Mouse (Mus musculus) neural tube, embryonic 14.5 days (tissue): ENCODE data around the gene Ugt1a6b. TPM values are rescaled to one million over a fixed set of nuclear protein-coding genes. Genes with fewer than 3 reads are reported as not detected.

Experiments used
- ATAC-seq: fragments of 200-750 bp; cut with Nextera tagmentation; 2 replicates; pipeline ENCODE4 v1.8.0; 2017; ENCODE audit warnings: low read depth, mild to moderate bottlenecking, moderate TSS enrichment, moderate library complexity
- H3K27ac ChIP-seq: fragments of 300-500 bp; sonication (generic); 2 replicates; pipeline ENCODE4 v1.5.1; 2014; ENCODE audit warnings: low read depth, mild to moderate bottlenecking, control low read depth, low read length, moderate library complexity, mixed read lengths
- H3K27me3 ChIP-seq: fragments of 300-500 bp; sonication (generic); 2 replicates; pipeline ENCODE4 v1.6.1; 2014; ENCODE audit warnings: low read length; ENCODE audit not compliant: control insufficient read depth, insufficient read depth
- H3K36me3 ChIP-seq: fragments of 300-500 bp; sonication (generic); 2 replicates; pipeline ENCODE4 v1.6.1; 2014; ENCODE audit warnings: low read length, mixed read lengths; ENCODE audit not compliant: control insufficient read depth, insufficient read depth
- H3K4me1 ChIP-seq: fragments of 300-500 bp; sonication (generic); 2 replicates; pipeline ENCODE4 v1.6.1; 2014; ENCODE audit warnings: low read length; ENCODE audit not compliant: control insufficient read depth, insufficient read depth
- H3K4me2 ChIP-seq: fragments of 300-500 bp; sonication (generic); 2 replicates; pipeline ENCODE4 v1.6.1; 2014; ENCODE audit warnings: mild to moderate bottlenecking, low read depth, low read length, control low read depth
- H3K4me3 ChIP-seq: fragments of 300-500 bp; sonication (generic); 2 replicates; pipeline ENCODE4 v1.5.1; 2014; ENCODE audit warnings: low read depth, low read length, control low read depth, mixed read lengths
- H3K9ac ChIP-seq: fragments of 300-500 bp; sonication (generic); replicated peaks from 2 replicates; pipeline ENCODE4 v1.6.1; 2014; ENCODE audit warnings: low read depth, mild to moderate bottlenecking, control low read depth, low read length, mixed read lengths
- H3K9me3 ChIP-seq: fragments of 300-500 bp; sonication (generic); 2 replicates; pipeline ENCODE4 v1.6.1; 2016; ENCODE audit warnings: low read length; ENCODE audit not compliant: control insufficient read depth
- WGBS: fragments of 180-500 bp; shearing (Covaris S2); extraction: QIAGEN DNeasy Blood & Tissue Kit; methylation state at CpG from one replicate; pipeline ENCODE4 v1.1.7; 2014; 5-methylcytosine and 5-hydroxymethylcytosine counted together
- polyA plus RNA-seq: library from polyadenylated mRNA; unstranded; fragments of >200 nt; fragmentation: Nextera tagmentation; extraction: Ambion mirVana; gene quantifications from 2 replicates; pipeline ENCODE4 v1.2.1, GENCODE M21; 2014

The Ugt1a6b gene
- polyA plus RNA-seq, 1 experiment from 2014 or later, result not detected

DNA sequence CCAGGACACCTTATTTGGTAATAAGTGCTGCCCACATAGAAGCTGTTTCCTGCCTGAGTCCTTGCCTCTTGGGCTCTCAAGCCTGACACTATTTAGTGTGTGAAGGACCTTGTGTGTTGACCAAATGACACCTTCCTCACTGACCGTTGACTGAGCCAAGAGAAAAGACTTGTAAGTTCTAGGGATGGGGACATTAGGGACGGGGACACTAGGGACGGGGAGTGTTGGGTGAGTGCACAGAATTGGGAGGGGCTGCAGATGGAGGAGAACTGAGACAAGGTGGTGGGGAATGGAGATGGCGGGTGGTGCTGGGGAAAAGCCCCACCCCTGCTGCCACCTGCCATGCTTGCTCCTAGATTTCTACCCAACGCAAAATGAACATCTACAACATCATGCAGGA lies 126.9 kb downstream of the Ugt1a6b start:
- H3K27me3 ChIP-seq, result no peaks in the 10 kb centered on the region
- H3K4me1 ChIP-seq, result no peaks in the 10 kb centered on the region
- ATAC-seq, result no peak
- no peak overlapping the region for H3K27ac ChIP-seq
- 85% methylated on average over 5 of the region's 5 CpGs for WGBS
- H3K9me3 ChIP-seq, result peaks cover 96% of the 10 kb centered on the region
- H3K4me2 ChIP-seq, result no peak overlapping the region
- H3K36me3 ChIP-seq, result no peaks in the 10 kb centered on the region
- no peak overlapping the region for H3K9ac ChIP-seq
- H3K4me3 ChIP-seq, result no peak overlapping the region

DNA sequence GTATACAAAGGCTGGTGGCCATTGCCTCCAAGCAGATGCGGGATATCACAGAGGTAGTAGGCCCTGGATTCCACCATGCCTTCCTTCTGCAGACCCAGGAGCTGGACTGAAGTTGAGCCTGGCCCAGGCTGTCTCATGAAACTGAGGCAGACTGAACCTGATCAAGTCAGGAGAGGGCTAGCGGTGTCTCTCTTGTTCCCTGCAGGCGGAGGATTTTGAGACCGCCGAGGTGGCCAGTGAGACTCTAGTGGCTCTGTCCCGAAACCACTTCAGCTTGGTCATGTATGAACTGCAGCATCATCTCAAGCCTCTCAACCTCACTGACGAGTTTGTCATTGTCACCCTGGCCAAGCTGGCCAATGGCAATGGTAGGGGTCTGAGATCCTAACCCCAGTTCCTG lies 127.4 kb downstream of the Ugt1a6b start:
- Histone ChIP-seq H3K9ac (no peak overlapping the region), H3K4me1 (no peaks in the 10 kb centered on the region), H3K4me3 (no peak overlapping the region), H3K4me2 (no peak overlapping the region), H3K27ac (no peak overlapping the region), H3K36me3 (no peaks in the 10 kb centered on the region), H3K9me3 (peaks cover 99% of the 10 kb centered on the region), H3K27me3 (no peaks in the 10 kb centered on the region)
- ATAC-seq, result no peak
- WGBS, result 70% methylated on average over 7 of the region's 7 CpGs

DNA sequence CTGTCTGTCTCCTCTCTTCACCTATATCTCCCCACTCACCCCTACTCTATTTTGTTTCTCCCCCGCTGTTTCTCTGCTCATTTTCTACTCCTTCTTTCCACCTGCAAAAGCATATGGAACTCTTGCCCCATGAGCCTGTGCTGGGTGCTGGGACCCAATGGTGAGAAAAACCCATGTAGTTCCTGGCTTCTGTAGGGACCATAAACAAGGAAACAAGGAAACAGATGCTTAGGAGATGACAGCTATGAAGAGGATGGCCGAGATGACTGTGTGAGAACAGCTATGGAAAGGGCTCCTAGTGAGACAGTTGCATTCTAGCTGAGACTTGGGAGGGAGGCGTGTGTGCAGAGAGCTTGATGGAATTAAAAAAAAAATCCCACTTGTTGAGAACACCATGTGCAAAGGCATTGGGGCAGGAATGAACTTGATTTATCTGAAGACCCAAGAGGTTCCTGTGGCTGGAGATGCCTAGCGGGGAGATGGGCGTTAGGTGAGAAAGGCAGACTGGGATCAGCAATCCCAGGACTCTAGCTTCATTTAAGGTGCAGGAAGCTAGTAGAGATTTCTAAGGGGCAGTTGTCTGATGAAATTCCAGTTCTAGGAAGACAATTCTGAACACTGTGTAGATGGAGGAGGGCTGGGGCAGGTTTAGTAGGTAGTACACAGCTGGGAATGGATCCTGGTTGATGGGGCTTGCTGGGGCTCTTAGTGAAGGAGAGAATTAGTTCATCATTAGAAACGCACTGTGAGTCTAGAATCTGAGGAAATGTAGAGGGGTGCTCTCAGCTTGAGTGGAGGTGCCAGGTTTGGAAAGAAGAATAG lies 128.1 kb downstream of the Ugt1a6b start:
- no peak for ATAC-seq
- no peak overlapping the region for H3K4me3 ChIP-seq
- no peak overlapping the region for H3K9ac ChIP-seq
- H3K4me1 ChIP-seq, result no peaks in the 10 kb centered on the region
- H3K9me3 ChIP-seq, result peaks cover 98% of the 10 kb centered on the region
- 78% methylated on average over 6 of the region's 6 CpGs for WGBS
- no peaks in the 10 kb centered on the region for H3K36me3 ChIP-seq
- H3K4me2 ChIP-seq, result no peak overlapping the region
- no peak overlapping the region for H3K27ac ChIP-seq
- H3K27me3 ChIP-seq, result no peaks in the 10 kb centered on the region

DNA sequence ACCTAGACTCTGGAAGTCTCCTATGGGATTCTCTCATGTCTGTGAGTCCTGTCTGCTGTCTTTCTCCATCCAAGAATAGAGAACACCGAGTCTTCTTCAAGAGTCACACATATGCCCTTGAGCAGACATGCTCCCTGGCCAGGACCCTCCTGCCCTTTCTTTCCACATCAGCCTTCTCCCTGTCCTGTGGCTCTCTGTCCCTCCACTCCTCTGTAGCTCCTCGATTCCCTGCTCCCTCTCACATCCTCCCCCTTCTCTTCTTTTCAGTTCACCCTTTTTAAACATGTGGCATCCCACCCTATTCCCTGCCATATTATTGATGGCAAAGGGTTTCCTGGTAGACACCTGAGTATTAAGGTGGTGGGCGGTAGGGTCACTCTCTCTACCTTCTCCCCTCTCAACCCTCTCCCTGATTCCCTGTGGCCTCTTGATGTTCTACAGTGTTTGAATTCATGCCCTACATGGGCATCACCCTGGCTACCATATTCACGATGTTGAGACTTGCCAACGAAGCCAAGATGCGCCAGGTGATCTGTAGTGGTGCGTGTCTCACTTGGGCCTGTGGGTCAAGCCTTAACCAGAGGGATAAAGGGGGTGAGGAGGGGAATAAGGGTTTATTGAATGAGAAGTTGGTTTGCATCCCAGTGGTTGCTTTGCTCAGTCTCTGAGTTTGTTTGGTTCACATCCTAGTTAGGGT lies 128.9 kb downstream of the Ugt1a6b start:
- Histone ChIP-seq H3K27me3 (no peaks in the 10 kb centered on the region), H3K9me3 (peaks cover 91% of the 10 kb centered on the region), H3K9ac (no peak overlapping the region), H3K36me3 (no peaks in the 10 kb centered on the region), H3K4me1 (no peaks in the 10 kb centered on the region), H3K27ac (no peak overlapping the region), H3K4me3 (no peak overlapping the region), H3K4me2 (no peak overlapping the region)
- WGBS, result 65% methylated on average over 7 of the region's 7 CpGs
- ATAC-seq, result no peak

DNA sequence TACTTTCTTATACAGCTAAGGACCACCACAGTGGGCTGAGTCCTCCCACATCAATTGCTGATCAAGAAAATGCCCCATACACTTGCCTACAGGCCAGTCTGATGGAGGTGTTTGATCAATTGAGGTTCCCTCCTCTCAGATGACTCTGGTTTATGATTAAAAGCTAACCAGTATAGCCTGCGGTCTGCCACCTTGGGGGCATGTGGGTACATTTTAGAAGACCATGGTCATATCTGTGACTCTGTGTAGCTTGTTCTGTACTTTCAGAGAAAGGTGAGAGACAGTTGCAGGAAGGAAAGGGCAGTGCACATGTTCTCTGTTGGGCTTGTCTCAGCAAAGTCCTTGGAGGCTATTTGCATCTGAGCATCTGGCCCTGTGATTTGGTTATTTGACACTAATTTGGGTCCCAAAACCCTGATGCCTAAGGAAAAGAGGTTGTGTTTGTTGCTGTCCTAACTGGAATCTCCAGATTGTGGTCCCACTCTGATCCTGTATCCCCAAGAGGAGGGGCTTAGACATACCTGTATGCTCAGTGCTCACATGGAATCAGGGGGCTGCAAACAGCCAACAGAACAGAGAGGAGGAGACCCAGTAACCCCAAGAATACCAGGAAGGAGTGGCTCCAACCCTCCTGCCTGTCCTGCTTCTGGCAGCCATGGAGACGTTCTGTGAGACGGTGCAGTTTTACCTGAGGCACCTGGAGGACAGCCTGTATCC lies 129.8 kb downstream of the Ugt1a6b start:
- ATAC-seq, result no peak
- 57% methylated on average over 3 of the region's 3 CpGs for WGBS

DNA sequence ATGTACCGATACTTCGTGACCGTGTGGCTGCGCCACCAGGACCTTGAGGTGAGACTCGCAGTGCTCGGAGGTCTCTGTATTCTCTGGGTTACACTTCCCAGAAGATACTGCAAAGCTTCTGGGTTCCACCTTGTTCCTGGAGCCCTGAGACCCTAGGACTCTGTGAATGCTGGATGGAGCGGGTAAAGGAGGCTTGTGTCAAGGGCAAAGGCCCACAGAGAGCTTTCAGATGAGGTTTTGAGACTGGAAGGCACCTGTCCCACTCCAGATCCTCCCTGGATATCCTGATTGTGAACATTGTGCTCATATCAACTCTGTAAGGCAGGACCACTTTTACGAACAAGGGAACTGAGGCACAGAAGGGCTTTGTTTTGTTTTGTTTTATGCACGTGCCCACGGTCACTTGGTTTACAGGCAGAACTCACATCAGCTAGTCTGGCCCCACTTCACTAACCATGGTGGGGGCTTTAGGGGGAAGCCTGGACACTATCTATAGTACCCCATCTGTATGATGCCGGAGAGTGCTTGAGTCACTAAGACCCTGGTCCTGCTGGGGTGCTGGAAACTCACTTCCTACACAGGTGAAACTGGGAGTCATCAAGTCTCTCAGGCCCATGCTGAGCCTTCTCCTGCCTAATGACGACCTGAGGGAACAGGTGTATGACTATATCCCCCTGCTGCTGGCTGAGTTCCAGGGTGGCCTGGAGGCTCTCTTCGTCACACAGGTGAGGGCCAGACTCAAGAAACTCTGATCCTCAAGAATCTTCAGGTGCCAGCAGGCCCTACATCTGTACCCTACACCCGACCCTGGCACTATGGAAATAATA lies 130.6 kb downstream of the Ugt1a6b start:
- no peak for ATAC-seq
- Histone ChIP-seq H3K27me3 (no peaks in the 10 kb centered on the region), H3K4me1 (no peaks in the 10 kb centered on the region), H3K9ac (no peak overlapping the region), H3K9me3 (peaks cover 90% of the 10 kb centered on the region), H3K4me3 (no peak overlapping the region), H3K27ac (no peak overlapping the region), H3K4me2 (no peak overlapping the region), H3K36me3 (no peaks in the 10 kb centered on the region)
- WGBS, result 72% methylated on average over 14 of the region's 14 CpGs

More for the DNA sequence above, 129.8 kb downstream of the Ugt1a6b start:
- Histone ChIP-seq H3K36me3 (no peaks in the 10 kb centered on the region), H3K4me2 (no peak overlapping the region), H3K4me3 (no peak overlapping the region), H3K27ac (no peak overlapping the region), H3K4me1 (no peaks in the 10 kb centered on the region), H3K9ac (no peak overlapping the region), H3K27me3 (no peaks in the 10 kb centered on the region), H3K9me3 (peaks cover 90% of the 10 kb centered on the region)

DNA sequence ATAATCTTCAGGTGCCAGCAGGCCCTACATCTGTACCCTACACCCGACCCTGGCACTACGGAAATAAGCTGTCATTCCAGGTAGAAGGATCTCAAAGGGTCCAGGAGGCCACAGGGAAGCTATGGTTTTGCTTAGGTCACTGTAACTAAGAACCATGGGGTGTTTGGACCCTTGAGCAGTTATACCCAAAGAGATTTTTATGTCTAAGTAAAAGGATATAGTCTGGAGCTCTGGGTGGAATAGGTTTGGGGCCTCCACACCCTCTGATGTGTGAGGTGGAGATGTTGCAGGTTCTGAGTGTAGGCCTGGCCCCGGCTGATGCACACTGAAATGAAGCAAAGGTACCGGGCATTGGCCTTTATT lies 131.2 kb downstream of the Ugt1a6b start:
- Histone ChIP-seq H3K36me3 (no peaks in the 10 kb centered on the region), H3K4me1 (no peaks in the 10 kb centered on the region), H3K9ac (no peak overlapping the region), H3K4me2 (no peak overlapping the region), H3K9me3 (peaks cover 90% of the 10 kb centered on the region), H3K27me3 (no peaks in the 10 kb centered on the region), H3K27ac (no peak overlapping the region), H3K4me3 (no peak overlapping the region)
- 66% methylated on average over 4 of the region's 4 CpGs for WGBS
- ATAC-seq, result no peak

DNA sequence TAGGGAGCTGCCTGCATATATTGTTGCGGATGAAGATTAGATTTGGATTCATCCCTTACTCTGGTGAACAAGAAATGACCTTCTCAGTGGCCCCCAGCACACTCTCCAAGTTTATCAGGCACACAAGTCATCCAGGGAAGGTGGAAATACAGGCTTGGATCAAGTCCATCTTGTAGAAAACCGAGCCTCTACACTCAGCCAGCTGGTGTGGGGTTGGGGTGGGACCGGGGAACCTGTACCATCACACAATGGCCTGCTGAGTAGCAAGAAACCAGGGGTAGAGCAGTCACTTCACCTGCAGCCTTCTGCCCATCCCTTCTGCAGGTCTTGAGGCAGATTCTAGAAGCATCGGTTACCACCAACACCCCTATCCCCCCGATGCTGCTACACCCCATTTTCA lies 131.6 kb downstream of the Ugt1a6b start:
- Histone ChIP-seq H3K9me3 (peaks cover 90% of the 10 kb centered on the region), H3K27ac (no peak overlapping the region), H3K27me3 (no peaks in the 10 kb centered on the region), H3K4me2 (no peak overlapping the region), H3K9ac (no peak overlapping the region), H3K36me3 (no peaks in the 10 kb centered on the region), H3K4me1 (no peaks in the 10 kb centered on the region), H3K4me3 (no peak overlapping the region)
- no peak for ATAC-seq
- WGBS, result 45% methylated on average over 5 of the region's 5 CpGs
